Mouse (Mus musculus): ENCODE data around the gene Kpna6. TPM values are rescaled to one million over a fixed set of nuclear protein-coding genes. Genes with fewer than 3 reads are reported as not detected.

Gene Kpna6
- polyA plus RNA-seq, 1 experiment: 19.2 TPM

DNA sequence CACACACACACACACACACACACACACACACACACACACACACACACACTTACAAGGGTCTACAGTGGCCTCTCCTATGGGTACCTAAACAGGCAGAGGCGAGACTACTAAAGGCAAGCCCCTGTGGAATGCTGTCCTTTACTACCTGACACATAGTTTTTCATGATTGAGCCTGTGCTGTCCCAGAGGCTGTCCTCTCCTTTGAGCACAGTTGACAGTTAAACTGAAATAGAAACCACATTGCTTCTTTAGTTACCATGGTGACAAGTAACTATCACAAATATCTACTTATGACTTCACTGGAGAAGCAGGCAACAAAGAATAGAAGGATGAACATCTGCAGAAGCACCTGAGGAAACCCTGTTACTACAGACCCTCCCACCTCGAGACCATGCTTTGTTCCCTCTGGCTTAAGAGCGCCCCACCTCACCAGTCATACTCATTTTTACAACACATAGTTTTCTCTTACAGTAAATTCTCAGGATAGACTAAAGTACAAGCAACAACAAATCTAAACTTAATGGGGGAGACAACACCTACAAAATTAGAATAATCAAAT, 10.2 kb downstream of the Kpna6 start:
- no peak for TF ChIP-seq CTCF (IDR thresholded peaks at IDR 0.05; ENCODE audit: control insufficient read depth, insufficient read depth, low read length)
- no peaks in the 10 kb centered on the region for H3K4me1 ChIP-seq (ENCODE audit: control insufficient read depth, insufficient read depth, low read length)
- H3K4me3 ChIP-seq (replicated peaks; ENCODE audit: control insufficient read depth, low read depth, low read length): no peak overlapping the region
- H3K27ac ChIP-seq (ENCODE audit: control insufficient read depth, insufficient read depth, low read depth, low read length, poor library complexity): no peak overlapping the region
- WGBS: 82% methylated on average over 3 of the region's 3 CpGs

DNA sequence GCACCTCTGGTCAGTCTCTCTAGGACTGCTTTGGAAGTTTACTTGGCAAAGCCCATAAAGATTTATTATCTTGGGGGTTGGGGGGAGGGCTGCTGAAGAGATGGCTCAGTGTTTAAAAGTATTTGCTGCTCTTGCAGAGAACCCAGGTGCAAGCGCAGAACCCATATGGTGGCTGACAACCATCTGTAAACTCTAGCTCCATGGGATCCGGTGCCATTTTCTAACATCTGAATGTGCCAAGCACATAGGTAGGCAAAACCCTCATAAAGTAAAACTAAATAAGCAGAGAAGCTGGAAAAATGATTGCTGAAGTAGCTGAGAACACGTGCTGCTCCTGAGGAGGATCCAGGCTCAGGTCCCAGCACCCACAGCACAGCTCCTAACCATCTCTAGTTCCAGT, 11.0 kb downstream of the Kpna6 start:
- no peaks in the 10 kb centered on the region for H3K4me1 ChIP-seq (ENCODE audit: control insufficient read depth, insufficient read depth, low read length)
- TF ChIP-seq POLR2A (IDR thresholded peaks at IDR 0.05; ENCODE audit: borderline replicate concordance, control insufficient read depth, low read depth, low read length) (no peak), CTCF (IDR thresholded peaks at IDR 0.05; ENCODE audit: control insufficient read depth, insufficient read depth, low read length) (no peak)
- no peak overlapping the region for H3K4me3 ChIP-seq (replicated peaks; ENCODE audit: control insufficient read depth, low read depth, low read length)
- no peak overlapping the region for H3K27ac ChIP-seq (ENCODE audit: control insufficient read depth, insufficient read depth, low read depth, low read length, poor library complexity)
- WGBS: 87% methylated on average over 3 of the region's 3 CpGs

DNA sequence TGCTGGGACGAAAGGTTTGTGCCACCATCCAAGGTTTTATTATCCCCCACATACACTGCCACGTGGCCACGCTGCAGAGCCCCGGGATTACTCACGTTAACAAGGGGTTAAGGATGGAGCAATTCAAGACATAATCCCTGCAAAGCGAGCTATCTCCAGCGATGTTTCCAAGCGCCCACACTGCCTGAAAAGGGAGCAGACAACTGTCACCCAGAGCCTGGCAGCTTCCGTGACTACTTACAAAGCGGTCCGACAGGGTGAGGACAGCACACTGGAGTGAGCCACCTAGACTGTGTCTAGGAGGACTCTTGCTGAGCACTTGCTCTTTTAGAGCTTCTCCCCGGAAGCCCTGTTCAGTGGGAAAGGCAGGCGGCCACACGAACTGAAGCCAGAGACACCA, 17.8 kb downstream of the Kpna6 start:
- 92% methylated on average over 14 of the region's 14 CpGs for WGBS
- H3K27ac ChIP-seq (ENCODE audit: control insufficient read depth, insufficient read depth, low read depth, low read length, poor library complexity): no peak overlapping the region
- H3K4me3 ChIP-seq (replicated peaks; ENCODE audit: control insufficient read depth, low read depth, low read length): no peak overlapping the region
- no peaks in the 10 kb centered on the region for H3K4me1 ChIP-seq (ENCODE audit: control insufficient read depth, insufficient read depth, low read length)
- no peak for TF ChIP-seq CTCF (IDR thresholded peaks at IDR 0.05; ENCODE audit: control insufficient read depth, insufficient read depth, low read length)
- no peak for TF ChIP-seq POLR2A (IDR thresholded peaks at IDR 0.05; ENCODE audit: borderline replicate concordance, control insufficient read depth, low read depth, low read length)

DNA sequence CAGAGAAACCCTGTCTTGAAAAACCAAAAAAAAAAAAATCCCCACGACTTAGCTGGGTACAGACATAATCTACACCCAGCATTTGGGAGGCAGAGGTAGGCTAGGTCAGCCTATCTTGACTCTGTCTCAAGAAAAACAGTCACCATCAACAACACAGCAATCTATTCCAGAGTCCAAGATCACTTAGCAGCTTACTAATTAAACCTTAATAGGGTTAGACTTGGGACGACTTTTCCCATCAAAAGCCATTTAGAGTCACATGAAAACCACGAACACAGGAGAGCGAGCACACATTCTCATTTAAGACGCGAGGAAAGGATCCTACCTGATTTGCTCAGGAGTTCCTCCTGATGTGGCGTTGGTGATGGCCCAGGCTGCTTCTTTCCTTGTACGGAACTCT, 22.2 kb downstream of the Kpna6 start:
- H3K4me1 ChIP-seq (ENCODE audit: control insufficient read depth, insufficient read depth, low read length): no peaks in the 10 kb centered on the region
- WGBS: 87% methylated on average over 8 of the region's 8 CpGs
- no peak for TF ChIP-seq POLR2A (IDR thresholded peaks at IDR 0.05; ENCODE audit: borderline replicate concordance, control insufficient read depth, low read depth, low read length)
- TF ChIP-seq CTCF (IDR thresholded peaks at IDR 0.05; ENCODE audit: control insufficient read depth, insufficient read depth, low read length): no peak
- H3K27ac ChIP-seq (ENCODE audit: control insufficient read depth, insufficient read depth, low read depth, low read length, poor library complexity): no peak overlapping the region
- H3K4me3 ChIP-seq (replicated peaks; ENCODE audit: control insufficient read depth, low read depth, low read length): no peak overlapping the region

DNA sequence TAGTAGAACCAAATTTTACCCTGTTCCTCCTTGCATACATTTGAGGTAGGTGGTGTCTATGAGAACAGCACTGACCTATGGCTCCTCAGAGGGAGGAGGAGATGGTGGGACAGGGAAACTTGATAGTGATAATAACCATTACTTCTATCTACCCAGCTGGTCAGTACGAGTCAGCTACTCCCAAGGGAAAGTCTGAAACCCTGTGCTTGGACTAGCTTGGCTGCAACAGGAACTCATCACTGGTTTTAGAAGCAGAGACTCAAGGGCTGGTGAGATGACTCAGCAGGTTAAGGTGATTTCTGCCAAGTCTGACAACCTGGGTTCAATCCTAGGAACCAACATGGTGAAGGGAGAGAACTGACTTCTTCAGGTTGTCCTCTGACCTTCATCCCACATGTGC, 23.9 kb downstream of the Kpna6 start:
- Histone ChIP-seq H3K4me3 (replicated peaks; ENCODE audit: control insufficient read depth, low read depth, low read length) (no peak overlapping the region), H3K27ac (ENCODE audit: control insufficient read depth, insufficient read depth, low read depth, low read length, poor library complexity) (no peak overlapping the region), H3K4me1 (ENCODE audit: control insufficient read depth, insufficient read depth, low read length) (no peaks in the 10 kb centered on the region)
- WGBS: 86% methylated on average over 1 of the region's 1 CpGs
- TF ChIP-seq POLR2A (IDR thresholded peaks at IDR 0.05; ENCODE audit: borderline replicate concordance, control insufficient read depth, low read depth, low read length): no peak
- TF ChIP-seq CTCF (IDR thresholded peaks at IDR 0.05; ENCODE audit: control insufficient read depth, insufficient read depth, low read length): no peak

DNA sequence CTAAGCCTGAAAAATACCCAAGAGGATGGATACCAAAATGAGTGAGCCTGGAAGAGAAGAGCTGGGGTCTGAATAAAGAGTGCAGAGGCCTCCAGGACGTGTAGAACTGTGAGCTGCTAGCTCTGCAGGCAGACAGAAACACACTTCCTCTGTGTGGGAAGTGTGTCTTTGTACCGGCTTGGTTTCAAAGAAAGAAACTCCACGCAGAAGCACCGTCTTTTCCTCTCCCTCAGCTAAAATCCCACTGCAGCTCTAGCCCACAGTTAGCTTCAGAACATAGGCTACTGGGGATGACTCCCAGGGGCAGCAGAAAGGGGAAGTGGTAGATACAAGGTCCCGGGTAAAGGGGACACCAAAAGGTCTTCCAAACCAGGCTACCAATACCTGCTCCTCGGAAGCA, 27.4 kb downstream of the Kpna6 start:
- Histone ChIP-seq H3K27ac (ENCODE audit: control insufficient read depth, insufficient read depth, low read depth, low read length, poor library complexity) (no peak overlapping the region), H3K4me1 (ENCODE audit: control insufficient read depth, insufficient read depth, low read length) (no peaks in the 10 kb centered on the region), H3K4me3 (replicated peaks; ENCODE audit: control insufficient read depth, low read depth, low read length) (no peak overlapping the region)
- TF ChIP-seq POLR2A (IDR thresholded peaks at IDR 0.05; ENCODE audit: borderline replicate concordance, control insufficient read depth, low read depth, low read length) (no peak), CTCF (IDR thresholded peaks at IDR 0.05; ENCODE audit: control insufficient read depth, insufficient read depth, low read length) (no peak)
- WGBS: 37% methylated on average over 6 of the region's 6 CpGs

DNA sequence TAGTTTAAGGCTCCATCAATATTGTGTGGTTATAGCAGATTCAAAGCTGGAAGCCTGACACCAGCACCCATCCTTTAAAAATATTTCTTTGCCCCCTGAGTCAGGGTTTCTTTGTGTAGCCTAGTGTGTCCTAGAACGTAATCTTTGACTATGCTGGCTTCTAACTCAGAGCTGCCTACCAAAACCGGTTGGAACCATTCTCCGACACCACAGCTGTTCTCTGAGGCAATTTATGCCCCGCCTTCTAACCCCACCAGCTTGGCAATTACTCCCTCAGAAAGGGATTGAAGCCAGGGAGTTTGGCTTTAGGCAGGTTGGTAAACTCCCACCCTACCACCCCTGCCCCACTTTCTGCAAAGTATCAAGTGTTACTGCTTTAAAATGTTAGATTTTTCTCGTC, 30.8 kb downstream of the Kpna6 start:
- H3K4me1 ChIP-seq (ENCODE audit: control insufficient read depth, insufficient read depth, low read length): no peaks in the 10 kb centered on the region
- 61% methylated on average over 5 of the region's 5 CpGs for whole genome bisulfite sequencing
- no peak for TF ChIP-seq POLR2A (IDR thresholded peaks at IDR 0.05; ENCODE audit: borderline replicate concordance, control insufficient read depth, low read depth, low read length)
- TF ChIP-seq CTCF (IDR thresholded peaks at IDR 0.05; ENCODE audit: control insufficient read depth, insufficient read depth, low read length): no peak
- H3K4me3 ChIP-seq (replicated peaks; ENCODE audit: control insufficient read depth, low read depth, low read length): no peak overlapping the region
- H3K27ac ChIP-seq (ENCODE audit: control insufficient read depth, insufficient read depth, low read depth, low read length, poor library complexity): no peak overlapping the region

DNA sequence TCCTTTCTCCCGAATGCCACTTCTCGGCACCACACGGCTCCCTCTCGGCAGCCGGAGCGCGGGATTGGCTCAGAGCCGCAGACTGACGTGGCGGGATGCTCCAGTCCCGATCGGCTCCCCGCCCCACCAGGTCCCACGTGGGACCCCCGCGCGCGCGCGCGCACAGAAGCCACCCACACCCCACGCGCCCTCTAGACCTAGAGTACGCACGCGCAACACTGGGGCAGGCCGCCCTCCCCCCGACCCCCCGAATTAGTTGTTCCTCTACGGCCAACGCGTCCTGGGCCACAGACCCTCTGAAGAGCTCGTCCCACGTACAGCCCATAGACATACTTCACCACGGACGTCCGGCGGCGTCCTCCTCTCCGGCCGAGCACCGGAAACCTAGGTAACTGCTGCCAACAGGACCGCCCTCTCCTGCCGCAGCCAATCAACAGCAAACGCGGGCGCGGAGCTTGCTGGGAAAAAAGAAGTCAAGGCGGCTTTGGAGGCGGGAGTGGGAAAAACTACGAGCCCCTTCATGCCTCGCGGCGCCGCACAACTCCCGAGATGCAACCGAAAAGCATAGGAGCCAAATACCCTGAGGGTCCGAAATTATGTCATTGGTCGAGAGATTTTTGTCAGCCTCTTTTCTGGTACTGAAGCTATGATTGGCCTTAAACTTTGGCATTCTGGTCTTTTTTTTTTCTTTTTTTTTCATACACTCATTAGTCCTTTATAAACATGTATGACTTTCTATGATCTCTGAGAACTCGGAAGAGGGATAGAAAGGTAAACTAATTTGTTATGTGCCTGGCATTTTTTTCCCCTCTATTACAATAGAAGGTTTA, 31.7 kb downstream of the Kpna6 start, which contains the start of gene Txlna:
Gene Txlna (minus strand): TSS at position 428 of the 830 bp plus-strand sequence.
- under 1% methylated on average over 60 of the region's 60 CpGs for WGBS
- TF ChIP-seq POLR2A (IDR thresholded peaks at IDR 0.05; ENCODE audit: borderline replicate concordance, control insufficient read depth, low read depth, low read length) (peak; percentile 82), CTCF (IDR thresholded peaks at IDR 0.05; ENCODE audit: control insufficient read depth, insufficient read depth, low read length) (no peak)
- H3K4me1 ChIP-seq (ENCODE audit: control insufficient read depth, insufficient read depth, low read length): no peaks in the 10 kb centered on the region
- H3K27ac ChIP-seq (ENCODE audit: control insufficient read depth, insufficient read depth, low read depth, low read length, poor library complexity): peak within 1 kb of the TSS; percentile 85
- peak within 1 kb of the TSS; percentile 89 for H3K4me3 ChIP-seq (replicated peaks; ENCODE audit: control insufficient read depth, low read depth, low read length)
